Mouse (Mus musculus) forebrain, embryonic 11.5 days (tissue): ENCODE results near the gene Zfyve9. TPM values are rescaled to one million over a fixed set of nuclear protein-coding genes. Genes with fewer than 3 reads are reported as not detected.

Experiments used
- ATAC-seq: fragments of 200-750 bp; cut with Nextera tagmentation; replicated peaks from 2 replicates; pipeline ENCODE4 v1.8.0; 2017; ENCODE audit warnings: moderate TSS enrichment; ENCODE audit not compliant: low FRiP score
- DNase-seq: peaks from one replicate; pipeline ENCODE4 v3.0.0-alpha.2; 2017; ENCODE audit warnings: low spot score
- H3K27ac ChIP-seq: fragments of 300-500 bp; sonication (generic); 2 replicates; pipeline ENCODE4 v1.5.1; 2014; ENCODE audit warnings: low read depth, low read length
- H3K27me3 ChIP-seq: fragments of 300-500 bp; sonication (generic); 2 replicates; pipeline ENCODE4 v1.6.1; 2014; ENCODE audit warnings: mild to moderate bottlenecking, low read length, mixed read lengths; ENCODE audit not compliant: control insufficient read depth, insufficient read depth
- H3K36me3 ChIP-seq: fragments of 300-500 bp; sonication (generic); 2 replicates; pipeline ENCODE4 v1.6.1; 2014; ENCODE audit warnings: mild to moderate bottlenecking, low read length, moderate library complexity, mixed read lengths; ENCODE audit not compliant: control insufficient read depth, insufficient read depth
- H3K4me1 ChIP-seq: fragments of 300-500 bp; sonication (generic); replicated peaks from 2 replicates; pipeline ENCODE4 v1.6.1; 2014; ENCODE audit warnings: low read length, mixed read lengths; ENCODE audit not compliant: control insufficient read depth, insufficient read depth
- H3K4me2 ChIP-seq: fragments of 300-500 bp; sonication (generic); 2 replicates; pipeline ENCODE4 v1.6.1; 2014; ENCODE audit warnings: low read depth, mild to moderate bottlenecking, low read length, moderate library complexity, mixed read lengths; ENCODE audit not compliant: severe bottlenecking
- H3K4me3 ChIP-seq: fragments of 300-500 bp; sonication (generic); 2 replicates; pipeline ENCODE4 v1.5.1; 2014; ENCODE audit warnings: low read depth, low read length
- H3K9ac ChIP-seq: fragments of 300-500 bp; sonication (generic); 2 replicates; pipeline ENCODE4 v1.6.1; 2014; ENCODE audit warnings: low read length
- H3K9me3 ChIP-seq: fragments of 300-500 bp; sonication (generic); 2 replicates; pipeline ENCODE4 v1.6.1; 2016; ENCODE audit warnings: low read length, mixed read lengths; ENCODE audit not compliant: control insufficient read depth
- WGBS: fragments of 180-500 bp; shearing (Covaris S2); extraction: QIAGEN DNeasy Blood & Tissue Kit; methylation state at CpG from one replicate; pipeline ENCODE4 v1.1.7; 2014; 5-methylcytosine and 5-hydroxymethylcytosine counted together
- polyA plus RNA-seq: library from polyadenylated mRNA; unstranded; fragments of >200 nt; fragmentation: Nextera tagmentation; extraction: Ambion mirVana; gene quantifications from 2 replicates; pipeline ENCODE4 v1.2.1, GENCODE M21; 2014

The Zfyve9 gene
- polyA plus RNA-seq, 1 experiment from 2014 or later = 4.8 TPM

GRCm38 (mm10) chr4:108619165-108619564 lies 161.4 kb downstream of the Zfyve9 start:
- H3K9me3 ChIP-seq = no peaks in the 10 kb centered on the region
- H3K4me2 ChIP-seq = peak overlapping the region; percentile 82
- no peak overlapping the region for H3K27ac ChIP-seq
- peak overlapping the region; percentile 78 for H3K4me3 ChIP-seq
- no peaks in the 10 kb centered on the region for H3K36me3 ChIP-seq
- H3K9ac ChIP-seq = peak overlapping the region; percentile 93
- peak; percentile 54 for DNase-seq
- no peaks in the 10 kb centered on the region for H3K27me3 ChIP-seq
- 3% methylated on average over 10 of the region's 10 CpGs for WGBS
- H3K4me1 ChIP-seq = peaks cover 7% of the 10 kb centered on the region; the same call in 1 of the 2 replicates
- ATAC-seq = peak; percentile 48

DNA sequence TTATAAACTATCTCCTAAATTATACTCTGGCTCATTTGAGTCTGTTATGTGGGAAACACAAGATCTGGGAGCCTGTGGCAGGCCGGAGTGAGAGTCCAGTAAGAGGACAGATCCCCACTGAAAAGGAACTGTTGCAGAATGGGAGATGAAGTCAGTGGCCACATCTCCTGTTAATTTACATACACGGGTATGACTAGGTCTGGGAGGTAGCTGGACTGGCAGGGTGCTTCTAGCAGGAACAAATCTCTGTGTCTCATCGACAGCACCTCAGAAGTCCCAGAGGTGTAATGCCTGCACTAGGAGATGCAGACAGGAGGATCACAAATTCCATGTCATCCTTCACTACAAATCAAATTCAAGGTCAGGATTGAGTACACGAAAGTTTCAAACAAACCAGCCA lies 162.0 kb downstream of the Zfyve9 start:
- H3K4me1 ChIP-seq = peaks cover 7% of the 10 kb centered on the region; the same call in 1 of the 2 replicates
- H3K36me3 ChIP-seq = no peaks in the 10 kb centered on the region
- H3K27me3 ChIP-seq = no peaks in the 10 kb centered on the region
- no peak for ATAC-seq
- no peak overlapping the region; the same call in 1 of the 2 replicates for H3K9ac ChIP-seq
- H3K27ac ChIP-seq = no peak overlapping the region
- H3K4me2 ChIP-seq = no peak overlapping the region
- 75% methylated on average over 4 of the region's 4 CpGs for WGBS
- no peaks in the 10 kb centered on the region for H3K9me3 ChIP-seq
- no peak for DNase-seq
- H3K4me3 ChIP-seq = peak overlapping the region; percentile 78; the same call in 1 of the 2 replicates

DNA sequence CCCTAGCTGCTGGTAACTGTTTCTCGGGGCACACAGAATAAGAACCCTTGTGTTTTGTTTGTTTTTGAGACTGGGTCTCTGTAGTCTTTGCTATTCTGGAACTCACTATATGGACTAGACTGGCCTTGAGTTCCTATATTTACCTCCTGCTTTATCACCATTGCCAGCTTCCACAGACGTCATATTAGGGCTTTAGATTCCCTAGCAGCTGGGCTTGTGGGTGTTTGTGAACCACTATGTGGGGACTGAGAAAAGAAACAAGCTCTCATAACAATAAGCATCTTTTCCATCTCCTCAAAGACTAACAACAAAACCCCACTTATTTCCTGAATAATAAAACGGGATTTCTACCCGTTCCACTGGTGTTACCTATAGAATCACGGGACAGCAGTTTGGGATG lies 169.7 kb downstream of the Zfyve9 start:
- Histone ChIP-seq H3K4me2 (no peak overlapping the region), H3K36me3 (no peaks in the 10 kb centered on the region), H3K9ac (no peak overlapping the region), H3K4me3 (no peak overlapping the region), H3K9me3 (no peaks in the 10 kb centered on the region), H3K4me1 (no peaks in the 10 kb centered on the region), H3K27ac (no peak overlapping the region), H3K27me3 (no peaks in the 10 kb centered on the region)
- no peak for DNase-seq
- no peak for ATAC-seq
- WGBS = 94% methylated on average over 5 of the region's 5 CpGs

DNA sequence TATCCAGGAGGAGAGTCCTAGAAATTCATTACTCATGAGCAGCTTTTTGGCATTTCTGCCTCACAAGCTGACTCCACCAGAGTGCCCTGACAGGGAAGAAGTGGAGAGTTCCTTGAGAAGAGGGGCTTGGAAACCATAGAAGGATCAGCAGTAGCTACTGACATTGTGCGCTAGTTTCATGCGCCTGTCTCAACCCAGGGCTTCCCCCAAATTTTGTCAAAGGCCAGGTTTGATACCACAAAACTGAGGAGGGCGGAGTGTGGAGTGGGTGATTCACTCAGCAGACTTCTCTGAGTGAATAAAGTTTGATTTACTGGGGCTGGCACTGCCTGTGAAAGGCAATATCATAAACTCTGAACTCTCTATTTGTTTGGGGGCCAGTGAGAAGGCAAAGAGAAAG lies 171.9 kb downstream of the Zfyve9 start:
- Histone ChIP-seq H3K4me2 (no peak overlapping the region), H3K27me3 (no peaks in the 10 kb centered on the region), H3K4me3 (no peak overlapping the region), H3K9ac (no peak overlapping the region), H3K9me3 (no peaks in the 10 kb centered on the region), H3K36me3 (peaks cover 2% of the 10 kb centered on the region; the same call in 1 of the 2 replicates), H3K4me1 (no peaks in the 10 kb centered on the region), H3K27ac (no peak overlapping the region)
- ATAC-seq (no peak), DNase-seq (no peak)
- 90% methylated on average over 3 of the region's 3 CpGs for WGBS

DNA sequence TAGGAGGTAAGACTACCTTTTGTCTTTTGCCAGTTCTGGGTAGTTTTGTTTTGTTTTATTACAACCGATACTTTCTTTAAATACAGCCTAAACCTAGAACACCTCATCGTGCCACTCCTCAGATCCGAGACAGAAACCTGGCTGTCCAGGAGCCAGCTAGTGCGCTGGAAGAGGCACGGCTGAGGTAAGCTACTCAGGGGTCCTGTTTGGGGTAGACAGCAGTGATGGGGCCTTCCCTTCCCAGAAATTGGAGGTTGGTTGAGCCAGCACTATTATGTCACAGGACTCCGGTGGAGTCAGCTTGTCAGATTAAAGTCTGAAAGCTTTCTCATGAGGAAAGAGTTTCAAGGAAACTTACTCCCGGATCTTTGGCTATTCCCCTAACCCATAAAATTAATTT lies 178.7 kb downstream of the Zfyve9 start:
- H3K36me3 ChIP-seq = peaks cover 2% of the 10 kb centered on the region; the same call in 1 of the 2 replicates
- no peak overlapping the region for H3K9ac ChIP-seq
- DNase-seq (no peak), ATAC-seq (no peak)
- H3K4me3 ChIP-seq = no peak overlapping the region
- H3K9me3 ChIP-seq = no peaks in the 10 kb centered on the region
- H3K4me2 ChIP-seq = no peak overlapping the region
- no peaks in the 10 kb centered on the region for H3K4me1 ChIP-seq
- H3K27me3 ChIP-seq = no peaks in the 10 kb centered on the region
- no peak overlapping the region for H3K27ac ChIP-seq
- WGBS = 96% methylated on average over 7 of the region's 7 CpGs

DNA sequence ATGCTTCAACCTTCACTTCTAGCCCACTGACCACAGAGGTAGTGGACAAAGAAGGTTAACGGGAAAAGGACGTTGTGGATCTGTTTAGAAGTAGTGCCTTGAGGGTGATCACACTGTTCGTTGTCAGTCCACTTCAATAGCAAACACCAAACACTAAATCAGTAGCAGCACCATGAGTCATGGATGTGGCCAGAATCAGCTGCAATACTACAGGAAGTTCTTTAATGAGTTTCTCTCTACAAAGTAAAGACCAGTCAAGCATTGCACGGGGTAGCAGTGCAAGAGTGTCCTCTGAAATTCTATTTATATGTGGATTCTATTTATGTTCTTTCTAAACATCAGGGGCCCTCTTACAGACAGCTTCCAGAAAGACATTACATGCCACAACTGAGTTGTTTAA lies 182.3 kb downstream of the Zfyve9 start:
- Histone ChIP-seq H3K9me3 (no peaks in the 10 kb centered on the region), H3K27ac (no peak overlapping the region), H3K27me3 (no peaks in the 10 kb centered on the region), H3K4me1 (no peaks in the 10 kb centered on the region), H3K4me2 (no peak overlapping the region), H3K4me3 (no peak overlapping the region), H3K36me3 (no peaks in the 10 kb centered on the region; the same call in 1 of the 2 replicates), H3K9ac (no peak overlapping the region)
- ATAC-seq (no peak), DNase-seq (no peak)
- 87% methylated on average over 4 of the region's 4 CpGs for WGBS

DNA sequence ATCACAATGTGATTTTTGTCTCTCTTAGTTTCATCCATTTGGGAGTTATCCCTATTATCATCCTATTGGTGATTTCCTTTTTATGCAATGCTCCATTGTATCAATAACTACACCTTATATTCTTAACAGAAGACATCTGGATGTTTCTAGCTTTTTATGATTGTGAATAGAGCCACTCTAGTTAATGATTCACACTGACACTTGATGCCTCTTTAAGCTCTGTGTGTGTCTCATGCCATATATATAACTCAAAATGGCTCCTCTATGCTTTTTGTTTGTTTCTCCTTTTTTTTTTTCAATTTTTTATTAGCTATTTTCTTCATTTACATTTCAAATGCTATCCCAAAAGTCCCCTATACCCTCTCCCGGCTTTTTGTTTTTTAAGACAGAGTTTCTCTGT lies 184.8 kb downstream of the Zfyve9 start:
- WGBS = 85% methylated on average over 1 of the region's 1 CpGs

DNA sequence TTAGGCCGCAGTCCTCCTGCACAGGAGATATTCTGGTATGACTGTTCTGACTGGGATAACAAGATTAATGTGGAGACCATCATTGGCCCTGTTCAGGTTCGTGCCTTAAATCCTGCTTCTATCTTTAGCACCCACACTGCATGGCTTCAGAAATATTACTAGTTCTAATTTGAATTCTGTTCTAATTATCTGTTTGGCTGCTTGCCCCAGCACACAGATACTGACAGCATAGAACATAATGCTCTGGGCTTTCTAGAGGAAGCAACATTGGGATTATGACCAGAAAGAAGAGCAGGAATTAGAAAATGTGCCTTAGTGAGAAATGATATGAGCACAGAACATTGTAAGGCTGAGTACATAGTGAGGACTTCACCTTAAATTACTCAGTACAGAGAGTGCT lies 187.2 kb downstream of the Zfyve9 start:
- Histone ChIP-seq H3K9me3 (no peaks in the 10 kb centered on the region), H3K4me3 (no peak overlapping the region), H3K27me3 (no peaks in the 10 kb centered on the region), H3K9ac (no peak overlapping the region), H3K4me1 (no peaks in the 10 kb centered on the region), H3K36me3 (no peaks in the 10 kb centered on the region; the same call in 1 of the 2 replicates), H3K27ac (no peak overlapping the region), H3K4me2 (no peak overlapping the region)
- no peak for DNase-seq
- WGBS = 91% methylated on average over 2 of the region's 2 CpGs
- ATAC-seq = no peak

More for the DNA sequence above, 184.8 kb downstream of the Zfyve9 start:
- Histone ChIP-seq H3K9ac (no peak overlapping the region), H3K27ac (no peak overlapping the region), H3K9me3 (no peaks in the 10 kb centered on the region), H3K27me3 (no peaks in the 10 kb centered on the region), H3K4me2 (no peak overlapping the region), H3K4me1 (no peaks in the 10 kb centered on the region), H3K4me3 (no peak overlapping the region), H3K36me3 (no peaks in the 10 kb centered on the region; the same call in 1 of the 2 replicates)
- DNase-seq = no peak
- ATAC-seq = no peak
